Mouse (Mus musculus): ENCODE data around the gene Psmb3.
"Not testable (repeated sequence)": the region's sequence is repeated elsewhere in the genome, so short reads cannot be mapped to it uniquely, and the experiment has no call there.

Psmb3 gene

GRCm38 (mm10) chr11:97717369-97718280 is 14.4 kb downstream of the Psmb3 start:
- no peak for DNase-seq (ENCODE audit: low spot score)

- no peak for DNase-seq (ENCODE audit: low spot score)
These were observed 15.2 kb downstream of the Psmb3 start for GRCm38 (mm10) chr11:97718281-97718860.

- no peak for DNase-seq (ENCODE audit: low spot score)
These were observed 15.8 kb downstream of the Psmb3 start for GRCm38 (mm10) chr11:97719041-97719440.

GRCm38 (mm10) chr11:97721338-97721737 is 18.1 kb downstream of the Psmb3 start:
- DNase-seq (ENCODE audit: low spot score): no peak

- DNase-seq (ENCODE audit: low spot score): no peak
These were observed 20.5 kb downstream of the Psmb3 start for GRCm38 (mm10) chr11:97723709-97724108.

GRCm38 (mm10) chr11:97728311-97728710 is 25.1 kb downstream of the Psmb3 start:
- DNase-seq (ENCODE audit: low spot score): no peak

- DNase-seq (ENCODE audit: low spot score): no peak
These were observed 25.5 kb downstream of the Psmb3 start for GRCm38 (mm10) chr11:97728730-97729129.

- no peak for DNase-seq (ENCODE audit: low spot score)
These were observed 30.5 kb downstream of the Psmb3 start for GRCm38 (mm10) chr11:97733689-97734088.

- not testable (repeated sequence) for DNase-seq (ENCODE audit: low spot score)
These were observed 31.6 kb downstream of the Psmb3 start for GRCm38 (mm10) chr11:97734810-97735209.

- DNase-seq (ENCODE audit: low spot score): no peak
These were observed 33.4 kb downstream of the Psmb3 start for GRCm38 (mm10) chr11:97736645-97737044.

GRCm38 (mm10) chr11:97737600-97737999 is 34.4 kb downstream of the Psmb3 start:
- DNase-seq (ENCODE audit: low spot score): no peak

- no peak for DNase-seq (ENCODE audit: low spot score)
These were observed 35.5 kb downstream of the Psmb3 start for GRCm38 (mm10) chr11:97738703-97739102.

GRCm38 (mm10) chr11:97739155-97739554 is 36.0 kb downstream of the Psmb3 start:
- DNase-seq (ENCODE audit: low spot score): no peak

- peak; percentile 38 for DNase-seq (ENCODE audit: low spot score)
These were observed 37.0 kb downstream of the Psmb3 start for GRCm38 (mm10) chr11:97740190-97740589.

GRCm38 (mm10) chr11:97742157-97742556 is 39.0 kb downstream of the Psmb3 start:
- DNase-seq (ENCODE audit: low spot score): no peak

- no peak for DNase-seq (ENCODE audit: low spot score)
These were observed 39.4 kb downstream of the Psmb3 start for GRCm38 (mm10) chr11:97742591-97742990.

GRCm38 (mm10) chr11:97743423-97743822 is 40.2 kb downstream of the Psmb3 start:
- DNase-seq (ENCODE audit: low spot score): no peak

- DNase-seq (ENCODE audit: low spot score): peak; percentile 30
These were observed 41.0 kb downstream of the Psmb3 start, which contains the start of gene Pip4k2b for GRCm38 (mm10) chr11:97744063-97744717. Gene Pip4k2b (minus strand): TSS chr11:97744704.

GRCm38 (mm10) chr11:97744718-97745330 is 41.6 kb downstream of the Psmb3 start:
- peak; percentile 99 for DNase-seq (ENCODE audit: low spot score)

- no peak for DNase-seq (ENCODE audit: low spot score)
These were observed 42.1 kb downstream of the Psmb3 start for GRCm38 (mm10) chr11:97745331-97745721.

- no peak for DNase-seq (ENCODE audit: low spot score)
These were observed 44.6 kb downstream of the Psmb3 start for GRCm38 (mm10) chr11:97747773-97748172.

- no peak for DNase-seq (ENCODE audit: low spot score)
These were observed 45.3 kb downstream of the Psmb3 start for GRCm38 (mm10) chr11:97748496-97748895.
